Mouse (Mus musculus) bone marrow macrophage, adult 2 months (primary cell): ENCODE data around the gene Gm20388.

Source experiments
- CTCF ChIP-seq: IDR thresholded peaks from 2 replicates; pipeline ENCODE4 v1.5.1; 2012; ENCODE audit warnings: low read depth, mild to moderate bottlenecking, low read length, moderate library complexity
- POLR2A ChIP-seq: IDR thresholded peaks from 2 replicates; pipeline ENCODE4 v1.6.1; 2012; ENCODE audit warnings: mild to moderate bottlenecking, low read depth, low read length, borderline replicate concordance

DNA sequence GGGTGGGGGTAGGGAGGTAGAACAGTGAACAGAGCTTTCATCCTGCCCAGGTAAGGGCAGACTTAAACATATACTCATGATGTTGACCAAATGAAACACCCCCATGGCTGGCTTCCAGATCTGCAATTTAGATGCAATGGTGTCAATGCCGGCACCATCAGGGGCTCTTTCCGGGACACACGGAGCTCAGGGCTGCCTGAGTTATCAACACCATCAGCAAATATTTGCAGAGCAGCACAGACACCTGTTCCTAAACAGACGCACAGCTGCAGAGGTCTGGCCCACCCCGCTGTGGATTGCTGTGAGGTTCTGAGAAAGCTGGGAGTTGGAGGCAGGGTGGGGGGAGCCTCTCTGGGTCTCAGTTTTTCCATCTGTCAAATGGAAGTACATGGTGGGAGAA is 2855.5 kb downstream of the Gm20388 start:
- TF ChIP-seq CTCF (no peak), POLR2A (no peak)
